Mouse (Mus musculus): ENCODE results near the gene Slc52a3. TPM values are rescaled to one million over a fixed set of nuclear protein-coding genes. Genes with fewer than 3 reads are reported as not detected.

The Slc52a3 gene
- total and polyA plus RNA-seq, 3 experiments, result 14.8 to 17.0 TPM; not detected in 1

DNA sequence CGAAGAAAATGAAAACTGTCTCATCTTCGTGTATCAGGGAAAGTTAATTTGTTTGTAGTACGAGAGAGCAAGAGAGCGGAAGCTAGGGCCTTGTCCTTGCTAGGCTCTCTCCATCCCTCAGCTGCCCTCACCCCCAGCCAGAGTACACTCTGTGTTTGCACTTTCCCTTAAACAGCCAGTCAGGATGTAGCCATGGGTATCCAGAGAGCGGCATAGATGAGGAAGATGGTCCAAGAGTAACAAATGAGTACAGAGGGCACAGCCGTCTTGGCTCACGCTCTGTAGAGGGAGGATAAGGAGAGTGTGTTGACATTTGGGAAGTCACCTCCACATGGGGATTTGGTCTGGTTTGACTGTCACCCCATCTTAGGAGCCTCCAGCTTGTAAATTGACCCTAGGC lies 14.3 kb downstream of the Slc52a3 start:
- no peaks in the 10 kb centered on the region for H3K79me2 ChIP-seq (ENCODE audit: control insufficient read depth, insufficient read depth, low read length, poor library complexity)
- H3K27ac ChIP-seq (ENCODE audit: control insufficient read depth, low read depth, low read length), result no peak overlapping the region
- peaks cover 0 to 11% of the 10 kb centered on the region in 2 experiments; a peak in 1 of 4 replicates for H3K4me1 ChIP-seq (ENCODE audit: control insufficient read depth in 1 of 2, insufficient read depth in 2 of 2, low read length in 2 of 2)
- H3K9me3 ChIP-seq (replicated peaks; ENCODE audit: insufficient read depth, low read length), result no peaks in the 10 kb centered on the region
- H3K9ac ChIP-seq (ENCODE audit: control insufficient read depth, low read depth, low read length, poor library complexity, severe bottlenecking), result no peak overlapping the region
- H3K36me3 ChIP-seq (ENCODE audit: control insufficient read depth in 1 of 2, insufficient read depth in 2 of 2, low read length in 2 of 2), result peaks cover 0 to 5% of the 10 kb centered on the region in 2 experiments; a peak in 2 of 4 replicates
- TF ChIP-seq MAX (IDR thresholded peaks at IDR 0.05; ENCODE audit: low read length), result no peak
- no peak for TF ChIP-seq POLR2AphosphoS2 (IDR thresholded peaks at IDR 0.05; ENCODE audit: low read length)
- no peak for DNase-seq (ENCODE audit: low read depth, low spot score)
- H3K27me3 ChIP-seq (ENCODE audit: control insufficient read depth in 1 of 2, insufficient read depth in 2 of 2, low read length in 2 of 2), result no peaks in the 10 kb centered on the region
- no peak overlapping the region for H3K4me3 ChIP-seq (ENCODE audit: control insufficient read depth in 1 of 2, insufficient read depth in 1 of 2, low read depth in 2 of 2, low read length in 2 of 2)

DNA sequence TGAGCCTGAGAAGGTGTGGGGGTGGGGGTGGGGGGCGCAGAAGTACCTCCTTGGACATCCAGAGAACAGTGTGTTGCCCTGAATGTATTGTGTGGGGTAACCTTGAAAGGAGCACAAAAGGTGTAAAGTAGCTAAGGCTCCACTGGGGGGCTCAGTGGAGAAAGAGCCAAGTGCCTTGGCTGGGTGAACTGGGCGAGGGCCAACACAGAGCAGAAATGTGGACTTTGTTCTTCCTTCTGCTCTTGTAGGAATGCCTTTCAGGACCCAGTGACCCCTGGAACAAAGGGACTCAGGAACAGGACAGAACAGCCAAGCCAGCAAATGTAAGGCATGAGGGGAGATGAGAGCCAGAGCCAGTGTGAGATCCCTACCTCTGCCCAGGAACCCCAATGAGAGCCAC lies 15.4 kb downstream of the Slc52a3 start:
- no peak for DNase-seq (ENCODE audit: low read depth, low spot score)
- H3K9ac ChIP-seq (ENCODE audit: control insufficient read depth, low read depth, low read length, poor library complexity, severe bottlenecking), result no peak overlapping the region
- H3K9me3 ChIP-seq (replicated peaks; ENCODE audit: insufficient read depth, low read length), result no peaks in the 10 kb centered on the region
- no peaks in the 10 kb centered on the region for H3K27me3 ChIP-seq (ENCODE audit: control insufficient read depth in 1 of 2, insufficient read depth in 2 of 2, low read length in 2 of 2)
- H3K79me2 ChIP-seq (ENCODE audit: control insufficient read depth, insufficient read depth, low read length, poor library complexity), result no peaks in the 10 kb centered on the region
- H3K4me3 ChIP-seq (ENCODE audit: control insufficient read depth in 1 of 2, insufficient read depth in 1 of 2, low read depth in 2 of 2, low read length in 2 of 2), result no peak overlapping the region
- peaks cover 0 to 11% of the 10 kb centered on the region in 2 experiments; a peak in 1 of 4 replicates for H3K4me1 ChIP-seq (ENCODE audit: control insufficient read depth in 1 of 2, insufficient read depth in 2 of 2, low read length in 2 of 2)
- TF ChIP-seq MEF2A (IDR thresholded peaks at IDR 0.05; ENCODE audit: extremely low read depth, insufficient replicate concordance, low read depth, low read length, poor library complexity, severe bottlenecking) (no peak), ELF1 (IDR thresholded peaks at IDR 0.05; ENCODE audit: low read depth, low read length) (no peak), MYC (IDR thresholded peaks at IDR 0.05; ENCODE audit: low read depth, low read length) (no peak), USF1 (IDR thresholded peaks at IDR 0.05; ENCODE audit: low read depth, low read length) (no peak), POLR2A (IDR thresholded peaks at IDR 0.05; ENCODE audit: control insufficient read depth in 1 of 2, insufficient read depth in 1 of 2, low read depth in 1 of 2, low read length in 2 of 2, poor library complexity in 1 of 2) (no peak), TCF12 (IDR thresholded peaks at IDR 0.05; ENCODE audit: low read depth, low read length) (no peak), ZNF384 (IDR thresholded peaks at IDR 0.05; ENCODE audit: low read depth, low read length) (no peak), TAL1 (IDR thresholded peaks at IDR 0.05; ENCODE audit: low read length) (no peak), MXI1 (IDR thresholded peaks at IDR 0.05; ENCODE audit: low read depth, low read length) (no peak), ZKSCAN1 (IDR thresholded peaks at IDR 0.05; ENCODE audit: low read depth, low read length) (no peak), JUND (IDR thresholded peaks at IDR 0.05; ENCODE audit: low read depth, low read length) (no peak), NELFE (IDR thresholded peaks at IDR 0.05; ENCODE audit: low read depth, low read length) (no peak), RAD21 (IDR thresholded peaks at IDR 0.05; ENCODE audit: low read depth, low read length) (peak; percentile 1), SMC3 (IDR thresholded peaks at IDR 0.05; ENCODE audit: low read depth, low read length) (peak; percentile 36; the same call in 1 of the 2 replicates), CHD2 (IDR thresholded peaks at IDR 0.05; ENCODE audit: low read length) (no peak), CTCF (IDR thresholded peaks at IDR 0.05 in 2 of 3, conservative IDR thresholded peaks at IDR 0.05 in 1 of 3; ENCODE audit: control insufficient read depth in 1 of 3, insufficient read depth in 1 of 3, low read depth in 2 of 3, low read length in 3 of 3, poor library complexity in 1 of 3, severe bottlenecking in 1 of 3) (peak in 2 of 3 experiments; percentile 13 to 50; a peak in 3 of 6 replicates)
- H3K36me3 ChIP-seq (ENCODE audit: control insufficient read depth in 1 of 2, insufficient read depth in 2 of 2, low read length in 2 of 2), result peaks cover 0 to 5% of the 10 kb centered on the region in 2 experiments; a peak in 2 of 4 replicates
- no peak overlapping the region for H3K27ac ChIP-seq (ENCODE audit: control insufficient read depth, low read depth, low read length)
